Mouse (Mus musculus): ENCODE results near the gene Adarb1. TPM values are rescaled to one million over a fixed set of nuclear protein-coding genes. Genes with fewer than 3 reads are reported as not detected.
"Not testable (repeated sequence)": the region's sequence is repeated elsewhere in the genome, so short reads cannot be mapped to it uniquely, and the experiment has no call there.

Gene Adarb1
- polyA plus RNA-seq, 3 experiments from 2014 or later: 0.55 to 0.74 (median 0.63) TPM

DNA sequence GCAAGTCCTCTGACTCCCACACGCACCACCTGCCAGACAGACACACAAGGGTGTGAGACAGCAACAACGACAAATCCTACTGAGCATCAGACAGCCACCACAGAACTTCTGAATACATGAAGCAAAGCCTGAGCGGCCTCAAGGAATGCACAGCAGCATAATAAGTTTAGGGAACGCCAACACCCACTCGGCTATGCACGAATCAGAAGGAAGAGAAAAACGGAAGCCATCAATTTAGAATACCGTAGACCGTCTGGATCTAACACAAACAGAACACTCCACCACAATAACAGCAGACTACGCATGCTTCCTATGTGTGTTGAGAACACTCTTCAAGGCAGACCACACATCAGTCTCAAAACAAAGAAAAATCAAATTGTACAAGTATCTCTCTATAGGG, 109.1 kb downstream of the Adarb1 start:
- ATAC-seq: no peak

DNA sequence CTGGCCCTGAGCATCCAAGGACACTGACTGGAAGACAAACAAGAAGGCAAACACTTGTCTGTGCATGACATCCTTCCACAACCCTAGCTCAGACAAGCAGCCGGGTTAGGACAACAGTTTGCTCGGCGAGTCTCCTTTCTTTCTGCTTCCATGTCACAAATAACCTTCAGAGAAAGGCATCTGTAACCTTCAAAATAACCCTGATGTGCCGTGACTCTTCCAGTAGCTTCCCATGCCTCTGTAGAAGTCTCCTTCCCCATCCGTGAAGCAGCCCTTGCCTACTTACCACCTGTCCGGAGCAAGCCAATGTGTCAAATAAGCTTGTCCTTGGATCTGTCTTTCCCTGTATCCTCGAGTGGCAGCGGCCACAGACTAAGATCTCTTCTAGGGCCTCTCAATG, 112.3 kb downstream of the Adarb1 start:
- ATAC-seq: no peak

- ATAC-seq: no peak
Measured at GRCm38 (mm10) chr10:77304840-77305533, 113.1 kb downstream of the Adarb1 start.

- ATAC-seq: no peak
Measured at GRCm38 (mm10) chr10:77304362-77304761, 113.7 kb downstream of the Adarb1 start.

DNA sequence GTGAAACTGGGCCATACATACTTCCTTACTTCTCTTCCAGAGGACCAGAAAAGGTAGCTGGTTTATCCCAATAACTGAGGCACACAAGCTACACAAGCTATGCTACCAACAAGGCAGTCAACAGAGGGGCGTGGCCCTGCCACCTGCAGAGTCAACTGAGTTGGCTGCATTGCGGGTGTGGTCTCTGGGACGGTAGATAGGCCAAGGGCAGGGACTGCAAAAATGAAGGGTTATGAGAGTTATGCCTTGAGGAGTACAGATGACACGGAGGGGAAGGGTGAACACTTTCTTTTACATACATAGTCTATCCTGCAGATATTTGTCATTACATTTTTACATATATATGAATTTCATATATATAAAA, 117.2 kb downstream of the Adarb1 start:
- ATAC-seq: no peak

DNA sequence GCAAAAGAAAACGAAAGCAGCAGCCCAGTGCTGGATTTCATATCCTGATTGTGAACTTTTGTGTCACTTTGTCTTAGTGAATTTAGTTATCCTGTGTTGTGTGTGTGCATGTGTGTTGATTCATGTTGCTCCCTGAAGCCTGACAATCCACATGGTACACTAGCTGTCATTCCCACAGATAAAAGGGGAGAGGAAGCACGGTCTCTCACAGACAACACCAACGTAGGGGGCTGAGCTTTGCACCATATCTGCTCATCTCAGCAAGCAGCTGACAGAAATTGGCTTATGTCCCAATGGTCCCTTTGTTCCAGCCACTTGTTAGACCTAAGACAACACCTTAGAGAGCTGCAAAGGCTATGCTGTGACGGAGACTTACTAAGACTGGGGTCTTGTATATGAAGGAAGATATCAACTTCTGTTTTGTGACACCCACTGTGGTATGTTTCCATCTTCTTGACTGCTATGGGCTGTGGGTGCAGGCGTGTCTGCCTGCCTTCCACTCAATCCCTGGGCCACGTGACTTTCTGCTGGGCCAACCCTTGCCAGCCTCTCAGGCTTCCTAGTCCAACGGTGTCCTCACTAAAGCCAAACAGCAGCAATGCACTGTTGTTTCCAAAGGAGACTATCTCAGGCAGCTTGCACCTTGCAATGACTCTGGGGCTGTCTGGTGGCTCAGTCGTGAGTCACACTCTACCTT, 117.7 kb downstream of the Adarb1 start:
- no peak for ATAC-seq

- ATAC-seq: no peak
Measured at GRCm38 (mm10) chr10:77299194-77299593, 118.9 kb downstream of the Adarb1 start.

GRCm38 (mm10) chr10:77298621-77299020, 119.4 kb downstream of the Adarb1 start:
- no peak for ATAC-seq

GRCm38 (mm10) chr10:77294691-77295090, 123.4 kb downstream of the Adarb1 start:
- ATAC-seq: no peak

DNA sequence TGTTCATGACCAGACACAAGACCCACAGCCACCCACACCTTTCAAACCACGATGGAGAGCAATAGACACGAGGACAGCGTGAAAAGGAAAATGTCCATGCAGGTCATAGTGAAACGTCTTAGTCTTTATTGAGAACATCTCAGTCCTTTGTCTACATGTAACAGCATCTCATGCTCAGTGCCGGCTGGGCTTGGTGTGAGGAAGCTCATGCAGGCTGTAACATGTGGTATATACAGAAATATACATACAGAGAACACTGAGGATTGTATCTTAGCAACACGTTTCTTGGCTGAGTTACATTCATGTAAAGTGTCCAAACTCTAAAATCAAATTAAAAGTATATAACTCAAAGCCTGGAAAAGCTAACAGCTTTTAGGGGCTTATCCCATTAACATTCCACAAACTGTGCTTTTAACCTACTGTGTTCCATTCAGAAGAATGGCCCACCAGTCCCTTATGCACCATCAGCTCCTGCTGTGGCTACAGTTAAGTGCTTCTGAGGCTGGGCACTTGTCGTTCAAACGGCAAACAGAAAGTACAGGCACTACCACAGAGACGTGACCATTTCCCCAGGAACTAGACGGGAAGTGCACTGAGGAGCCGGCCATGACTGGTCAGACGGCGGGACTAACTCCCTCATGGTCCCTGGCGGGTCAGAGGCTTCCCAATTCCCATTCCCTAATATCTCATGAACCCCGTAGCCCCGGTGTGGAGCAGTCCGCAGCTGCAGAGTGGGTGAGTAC, 127.3 kb downstream of the Adarb1 start:
- no peak for ATAC-seq

- ATAC-seq: no peak
Measured at GRCm38 (mm10) chr10:77289559-77289958, 128.5 kb downstream of the Adarb1 start.

DNA sequence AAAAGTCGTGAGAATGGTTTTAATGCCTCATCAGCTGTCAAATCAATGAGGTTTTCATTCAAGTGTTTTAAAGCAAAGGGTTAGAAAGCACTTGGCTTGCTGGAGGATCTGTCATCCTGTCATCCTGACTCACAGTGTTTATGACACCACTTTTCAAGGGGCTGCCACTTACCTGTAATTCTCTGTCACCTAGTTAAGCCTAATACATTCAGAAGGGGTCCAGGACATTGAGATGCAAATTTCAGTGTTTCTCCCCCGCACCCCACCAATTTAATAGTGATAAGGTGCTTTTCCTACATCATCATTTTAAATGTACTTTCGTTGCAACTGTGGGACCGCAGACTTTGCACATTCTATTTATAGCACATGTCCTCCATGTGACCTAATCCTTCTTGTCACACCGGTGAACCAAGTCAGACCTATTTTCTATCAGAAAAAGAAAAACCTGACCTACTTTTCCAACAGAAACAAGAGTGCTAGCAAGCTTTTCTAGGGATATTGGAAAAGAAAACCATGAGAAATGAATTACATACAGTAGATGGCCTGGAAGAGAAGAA, 129.4 kb downstream of the Adarb1 start:
- no peak for ATAC-seq

DNA sequence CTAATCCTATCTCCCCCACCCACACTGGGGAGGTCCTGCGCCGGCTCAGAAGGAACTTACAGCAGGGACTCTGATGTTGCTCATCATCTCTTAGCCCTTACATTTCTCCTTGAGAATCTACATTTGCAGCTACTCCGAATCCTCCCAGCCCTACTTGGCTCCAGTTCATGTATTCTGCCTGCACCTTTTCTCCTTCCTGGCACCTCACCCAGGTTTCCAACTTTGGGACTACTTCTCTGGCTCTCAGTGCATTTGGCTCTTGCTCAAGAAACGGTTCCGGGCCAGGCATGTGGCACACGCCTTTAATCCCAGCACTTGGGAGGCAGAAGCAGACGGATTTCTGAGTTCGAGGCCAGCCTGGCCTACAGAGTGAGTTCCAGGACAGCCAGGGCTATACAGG, 130.4 kb downstream of the Adarb1 start:
- ATAC-seq: no peak

- ATAC-seq: no peak
Measured at GRCm38 (mm10) chr10:77284832-77285231, 133.2 kb downstream of the Adarb1 start.

- peak; percentile 61 for ATAC-seq
Measured at GRCm38 (mm10) chr10:77282822-77283221, 135.2 kb downstream of the Adarb1 start.

GRCm38 (mm10) chr10:77282085-77282484, 136.0 kb downstream of the Adarb1 start:
- ATAC-seq: not testable (repeated sequence)

- no peak for ATAC-seq
Measured at GRCm38 (mm10) chr10:77273798-77274197, 144.3 kb downstream of the Adarb1 start.

DNA sequence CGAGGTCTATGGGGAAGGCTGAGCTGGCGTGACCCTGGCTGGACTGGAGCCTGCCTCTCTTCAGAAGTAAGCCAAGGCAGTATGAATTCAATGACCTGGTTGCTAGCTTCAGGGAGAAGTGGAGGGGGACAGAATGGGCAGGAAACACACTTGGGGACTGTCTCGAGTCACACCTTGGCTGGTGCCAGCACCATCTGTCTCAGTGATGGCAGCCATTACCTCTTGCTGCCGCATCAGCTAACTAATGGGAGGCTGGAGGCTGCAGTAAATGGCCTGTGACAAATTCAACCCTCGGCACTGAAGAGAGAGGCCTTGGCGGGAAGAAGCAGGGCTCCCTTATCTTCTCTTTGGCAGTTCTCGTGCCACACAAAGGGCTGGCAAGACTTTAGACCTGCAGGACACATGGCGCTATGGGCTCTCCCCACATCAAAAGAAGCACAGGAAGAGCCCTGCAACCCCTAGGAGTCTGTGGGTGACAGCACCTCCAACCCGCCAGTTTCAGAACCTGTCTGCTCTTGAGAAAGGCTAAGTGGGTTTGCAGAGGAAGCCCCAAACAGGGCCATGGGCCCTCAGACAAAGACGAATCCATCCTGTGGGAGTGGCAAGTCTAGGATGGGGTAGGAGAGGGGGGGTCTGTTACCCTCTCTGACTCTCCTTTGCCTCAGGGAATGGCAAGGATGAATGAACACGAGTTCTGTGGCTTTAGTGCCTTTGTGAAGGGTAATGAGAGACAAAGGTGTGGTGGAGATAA, 144.9 kb downstream of the Adarb1 start:
- peak; percentile 88 for ATAC-seq

GRCm38 (mm10) chr10:77269129-77269528, 148.9 kb downstream of the Adarb1 start:
- no peak for ATAC-seq

GRCm38 (mm10) chr10:77267027-77267426, 151.0 kb downstream of the Adarb1 start:
- ATAC-seq: no peak

GRCm38 (mm10) chr10:77266281-77266680, 151.8 kb downstream of the Adarb1 start:
- ATAC-seq: no peak

DNA sequence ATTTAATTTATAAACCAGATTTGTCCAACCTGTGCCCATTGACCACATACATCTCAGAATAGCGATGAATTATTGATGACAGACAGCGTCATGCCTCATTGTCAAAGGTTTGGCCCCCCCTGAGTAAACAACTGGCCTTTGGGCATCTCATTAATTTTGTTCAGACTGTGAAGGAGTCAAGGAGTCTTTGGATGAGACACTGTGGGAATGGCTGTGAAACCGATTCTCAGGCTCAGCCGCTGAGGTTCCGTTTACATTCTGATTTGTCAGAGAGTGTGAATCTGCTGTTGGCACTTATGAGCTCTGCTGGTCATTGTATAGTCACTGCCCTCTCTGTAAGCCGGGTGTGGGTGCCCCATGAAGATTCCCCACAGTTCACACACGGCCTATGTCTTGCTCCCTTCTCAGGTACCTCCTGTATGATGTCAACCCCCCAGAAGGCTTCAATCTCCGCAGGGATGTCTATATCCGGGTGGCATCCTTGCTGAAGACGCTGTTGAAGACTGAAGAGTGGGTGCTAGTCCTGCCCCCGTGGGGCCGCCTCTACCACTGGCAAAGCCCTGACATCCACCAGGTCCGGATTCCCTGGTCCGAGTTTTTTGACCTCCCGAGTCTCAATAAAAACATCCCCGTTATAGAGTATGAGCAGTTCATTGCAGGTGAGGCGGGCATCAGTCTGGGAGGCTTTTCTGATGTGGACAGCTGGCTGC, 157.7 kb downstream of the Adarb1 start:
- ATAC-seq: no peak

Data from inflammation-experienced regulatory T-cells, adult 6 months (primary cell).